Mouse (Mus musculus): Measurements from ENCODE around the gene Myo18a.

Myo18a gene

GRCm38 (mm10) chr11:77793238-77793930 lies 30.3 kb downstream of the Myo18a start:
- DNase-seq (ENCODE audit: extremely low spot score, low spot score): peak; percentile 97

DNA sequence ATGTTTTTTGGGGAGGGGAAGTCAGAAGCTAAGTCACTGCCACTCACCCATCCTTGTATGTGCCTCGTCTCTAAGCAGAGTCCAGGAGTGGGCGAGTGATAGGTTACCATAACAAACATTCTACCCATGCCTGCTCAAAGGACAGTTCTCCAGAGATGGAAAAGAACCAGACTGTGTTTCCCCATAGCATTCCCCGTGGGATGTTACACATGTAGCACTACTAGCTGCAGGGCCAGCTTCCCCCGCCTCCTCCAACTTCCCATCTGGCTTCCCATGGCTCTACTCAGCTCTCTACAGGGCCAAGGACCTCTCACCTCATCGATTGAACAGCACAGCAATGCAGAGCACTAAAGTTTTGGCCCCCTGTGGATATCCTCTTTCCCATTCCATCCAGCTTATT lies 32.2 kb downstream of the Myo18a start:
- DNase-seq (ENCODE audit: extremely low spot score, low spot score): no peak

DNA sequence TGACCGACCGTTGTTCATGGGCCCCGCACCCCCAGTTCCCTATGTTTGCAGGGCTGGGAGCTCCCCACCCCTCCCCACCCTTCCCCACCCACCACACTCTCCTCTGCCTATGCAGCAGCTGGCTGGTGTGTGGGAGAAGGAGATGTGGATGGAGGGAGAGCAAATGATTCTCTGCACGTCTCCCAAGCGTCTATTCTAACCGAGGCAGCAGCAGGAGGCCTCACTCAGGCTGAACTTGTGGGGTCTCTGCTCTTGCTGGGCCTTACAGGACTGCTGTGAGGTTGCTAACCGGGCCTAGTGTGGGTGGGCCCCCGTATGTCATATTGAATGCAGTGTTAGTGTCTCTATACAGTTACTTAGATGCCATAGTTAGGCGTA lies 37.4 kb downstream of the Myo18a start:
- no peak for DNase-seq (ENCODE audit: extremely low spot score, low spot score)

DNA sequence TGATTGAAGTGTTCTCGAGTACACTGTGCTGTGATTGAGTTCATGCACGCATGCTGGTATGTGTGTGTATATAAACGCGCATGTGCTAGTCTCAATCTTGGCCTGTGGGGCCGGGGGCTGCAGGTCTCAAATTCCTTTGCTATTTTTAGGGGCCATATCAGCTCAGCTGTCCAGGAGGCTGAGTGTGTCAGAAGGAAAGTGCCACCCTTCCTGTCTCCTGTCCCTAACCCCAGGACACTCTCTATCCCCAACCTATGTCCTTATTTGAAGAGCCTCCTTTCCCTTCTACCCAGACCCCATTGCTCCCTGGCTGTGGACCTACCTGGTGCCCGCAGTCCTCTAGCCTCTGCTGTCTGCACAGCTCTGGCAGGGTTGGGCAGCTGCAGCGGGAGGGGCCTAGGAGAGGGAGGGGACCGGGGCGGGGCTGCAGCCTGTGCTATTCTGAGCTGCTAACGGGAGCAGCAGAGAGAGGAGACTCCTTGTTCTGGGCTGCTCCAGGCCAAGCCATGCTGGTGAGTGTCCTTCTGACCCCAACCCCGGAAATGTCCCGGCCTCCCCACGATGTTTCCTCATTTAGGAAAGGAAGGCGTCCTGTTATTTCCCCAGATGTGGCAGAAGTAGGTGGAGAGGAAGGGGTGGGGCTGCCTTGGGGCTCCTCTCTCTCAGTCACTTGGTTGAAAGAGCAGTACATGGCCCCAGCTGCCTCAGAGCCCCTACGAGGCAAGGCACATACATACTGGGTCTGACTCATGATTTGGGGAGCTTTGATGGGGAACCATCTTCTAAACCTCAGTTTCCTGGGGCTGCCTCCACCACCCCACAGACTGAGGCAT lies 38.0 kb downstream of the Myo18a start:
- DNase-seq (ENCODE audit: extremely low spot score, low spot score): peak; percentile 46

DNA sequence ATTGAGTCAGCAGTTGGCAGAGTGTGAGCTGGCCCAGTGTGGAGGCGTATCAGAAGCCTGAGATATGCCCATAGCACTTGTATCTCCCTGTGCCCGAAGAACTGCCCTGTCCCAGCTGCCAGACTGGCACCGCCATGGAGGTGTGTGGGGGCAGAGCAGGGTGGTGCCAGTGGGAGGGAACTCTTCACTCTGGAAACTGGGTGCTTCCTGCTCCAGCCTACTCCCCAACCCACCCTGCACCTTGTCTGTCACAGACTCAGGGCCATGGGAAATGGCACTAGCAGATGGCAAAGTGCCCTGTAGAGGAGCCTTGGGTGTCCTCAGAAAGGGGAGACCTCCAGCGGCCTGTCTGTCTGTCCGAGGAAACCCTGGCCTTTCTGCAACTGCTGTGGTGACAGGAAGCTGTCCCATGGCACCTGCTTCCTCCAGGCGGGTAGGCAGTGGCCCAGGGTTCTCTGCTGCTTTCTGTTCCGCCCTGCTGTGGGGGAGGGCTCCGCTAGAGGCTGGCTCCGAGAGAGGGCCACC lies 39.4 kb downstream of the Myo18a start:
- DNase-seq (ENCODE audit: extremely low spot score, low spot score): no peak

- no peak for DNase-seq (ENCODE audit: extremely low spot score, low spot score)
Measured at GRCm38 (mm10) chr11:77806218-77806617, 43.2 kb downstream of the Myo18a start.

GRCm38 (mm10) chr11:77806855-77807254 lies 43.8 kb downstream of the Myo18a start:
- DNase-seq (ENCODE audit: extremely low spot score, low spot score): no peak

- DNase-seq (ENCODE audit: extremely low spot score, low spot score): no peak
Measured at GRCm38 (mm10) chr11:77808051-77808465, 45.0 kb downstream of the Myo18a start.

DNA sequence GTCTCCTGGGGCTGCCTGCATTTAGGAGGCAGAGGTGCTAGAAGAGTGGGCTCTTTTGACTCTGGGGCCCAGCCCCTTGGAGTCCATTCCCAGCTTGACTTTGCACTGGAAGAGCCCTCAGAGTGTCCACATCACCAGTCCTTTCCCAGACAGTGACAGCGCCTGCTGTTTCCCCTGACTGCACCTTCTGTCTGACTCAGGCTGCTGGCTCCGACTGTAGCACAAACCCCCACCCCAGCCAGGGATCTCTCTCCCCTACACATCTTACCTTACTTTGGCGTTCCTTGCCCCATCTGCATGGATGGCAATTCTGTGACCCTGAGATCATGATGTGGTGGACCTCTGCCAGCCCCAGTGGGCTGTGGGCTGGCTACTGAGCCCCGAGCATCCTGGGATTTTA lies 46.2 kb downstream of the Myo18a start:
- no peak for DNase-seq (ENCODE audit: extremely low spot score, low spot score)

- no peak for DNase-seq (ENCODE audit: extremely low spot score, low spot score)
Measured at GRCm38 (mm10) chr11:77810018-77810417, 47.0 kb downstream of the Myo18a start.

GRCm38 (mm10) chr11:77813969-77814368 lies 50.9 kb downstream of the Myo18a start:
- no peak for DNase-seq (ENCODE audit: extremely low spot score, low spot score)

DNA sequence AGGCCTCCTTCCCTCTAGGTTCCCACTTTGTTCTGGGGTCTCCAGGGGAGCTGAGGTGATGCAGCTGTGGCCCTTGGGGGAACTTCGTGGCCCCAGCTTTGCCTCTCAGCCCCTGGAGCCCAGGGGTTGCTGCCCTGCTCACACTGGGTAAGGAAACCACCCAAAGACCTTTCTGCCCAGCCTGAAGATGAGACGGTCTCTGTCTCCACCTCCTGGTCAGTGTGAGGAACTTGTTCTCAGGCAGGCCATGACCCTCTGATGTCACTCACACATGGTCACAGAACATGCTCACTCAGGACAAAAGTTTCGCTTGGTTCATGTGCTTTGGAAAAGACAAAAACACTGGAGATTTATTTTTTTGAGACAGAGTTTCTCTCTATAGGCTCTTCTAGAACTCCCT lies 53.0 kb downstream of the Myo18a start:
- peak; percentile 64 for DNase-seq (ENCODE audit: extremely low spot score, low spot score)

- DNase-seq (ENCODE audit: extremely low spot score, low spot score): peak; percentile 69
Measured at GRCm38 (mm10) chr11:77821648-77822047, 58.6 kb downstream of the Myo18a start.

DNA sequence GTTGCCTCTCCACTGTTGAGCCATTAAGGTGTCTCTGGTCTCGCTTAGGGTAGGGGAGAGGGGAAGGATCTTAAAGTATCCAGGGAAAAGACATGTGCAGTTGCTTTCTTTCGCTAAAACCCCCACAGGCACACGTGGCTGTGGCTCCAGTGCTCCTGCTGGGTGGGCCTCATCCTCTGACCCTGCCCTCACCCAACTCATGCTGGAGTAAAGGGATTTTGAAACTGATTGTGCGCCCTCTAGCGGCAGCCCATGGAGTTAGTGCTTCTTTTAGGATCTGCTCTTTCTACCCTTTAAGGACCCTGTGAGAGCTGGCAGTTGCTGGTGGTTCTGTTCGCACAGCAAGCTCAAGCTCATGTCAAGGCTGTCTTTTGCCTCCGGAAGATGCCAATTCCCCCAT lies 59.7 kb downstream of the Myo18a start:
- peak; percentile 85 for DNase-seq (ENCODE audit: extremely low spot score, low spot score)

GRCm38 (mm10) chr11:77825853-77826252 lies 62.8 kb downstream of the Myo18a start:
- peak; percentile 61 for DNase-seq (ENCODE audit: extremely low spot score, low spot score)

- no peak for DNase-seq (ENCODE audit: extremely low spot score, low spot score)
Measured at GRCm38 (mm10) chr11:77826311-77826710, 63.3 kb downstream of the Myo18a start.

DNA sequence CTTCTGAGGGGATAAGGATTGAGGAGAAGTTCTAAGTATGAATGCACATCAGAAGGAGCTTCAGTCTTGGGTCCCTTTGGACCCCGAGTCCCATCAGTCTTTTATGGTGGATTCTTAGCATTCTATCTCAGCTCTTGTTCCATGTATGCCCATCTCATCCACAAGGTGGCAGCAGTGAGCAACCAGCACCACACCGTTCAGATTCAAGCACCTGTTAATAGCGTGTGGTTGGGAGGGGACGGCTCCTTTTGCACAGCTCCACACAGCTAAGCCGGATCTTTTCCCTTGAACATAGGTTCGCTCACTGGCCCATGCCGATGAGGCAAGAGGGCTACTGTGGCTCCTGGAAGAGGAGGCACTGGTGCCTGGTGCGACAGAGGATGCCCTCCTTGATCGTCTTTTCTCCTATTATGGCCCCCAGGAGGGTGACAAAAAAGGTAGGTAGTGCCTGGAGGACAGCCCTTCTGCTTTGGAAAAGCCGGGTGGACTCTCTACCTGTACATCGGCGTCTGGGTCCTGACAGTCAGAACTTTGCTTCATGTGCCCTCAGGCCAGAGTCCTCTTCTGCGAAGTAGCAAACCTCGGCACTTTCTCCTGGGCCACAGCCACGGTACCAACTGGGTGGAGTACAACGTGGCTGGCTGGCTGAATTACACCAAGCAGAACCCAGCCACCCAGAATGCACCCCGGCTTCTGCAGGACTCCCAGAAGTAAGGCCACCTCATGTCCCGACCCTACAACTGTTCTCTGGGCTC lies 64.4 kb downstream of the Myo18a start:
- peak; percentile 83 for DNase-seq (ENCODE audit: extremely low spot score, low spot score)

DNA sequence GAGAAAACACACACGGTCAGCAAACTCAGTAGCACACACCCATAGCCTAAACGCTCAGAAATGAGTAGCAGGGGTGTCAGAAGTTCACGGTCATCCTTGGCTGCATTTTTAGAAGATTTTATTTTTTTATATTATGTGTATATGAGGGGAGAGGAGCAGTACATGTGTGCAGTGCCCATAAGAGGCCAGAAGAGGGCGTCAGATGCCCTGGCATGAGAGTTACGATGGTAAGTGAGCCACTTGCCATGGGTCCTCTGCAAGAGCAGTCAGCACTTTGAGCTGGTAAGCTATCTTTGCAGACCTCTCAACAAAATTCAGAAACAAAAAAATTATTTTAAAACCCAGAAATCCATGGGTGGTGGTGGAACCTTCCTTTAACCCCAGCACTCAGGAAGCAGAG lies 65.1 kb downstream of the Myo18a start:
- no peak for DNase-seq (ENCODE audit: extremely low spot score, low spot score)

GRCm38 (mm10) chr11:77829043-77829841 lies 66.2 kb downstream of the Myo18a start:
- no peak for DNase-seq (ENCODE audit: extremely low spot score, low spot score)

DNA sequence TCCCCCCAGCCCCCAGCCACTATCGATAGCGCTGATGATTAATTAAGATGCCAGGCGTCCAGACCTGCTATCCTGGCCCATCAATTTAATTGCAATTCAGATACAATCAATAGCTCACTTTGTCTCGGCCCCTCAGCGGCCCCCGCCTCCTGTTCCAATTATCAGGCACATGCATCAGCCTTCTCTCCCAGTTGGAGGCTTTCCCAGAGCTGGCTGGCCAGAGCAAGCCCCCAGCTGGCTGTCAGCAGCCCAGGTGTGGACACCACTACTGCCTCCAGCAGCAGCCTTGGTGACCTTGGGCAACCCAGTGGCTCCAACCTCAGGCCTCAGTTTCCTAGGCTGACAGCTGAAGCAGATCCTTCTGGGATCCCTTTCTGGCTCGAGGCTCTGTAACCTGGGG lies 67.8 kb downstream of the Myo18a start:
- no peak for DNase-seq (ENCODE audit: extremely low spot score, low spot score)

DNA sequence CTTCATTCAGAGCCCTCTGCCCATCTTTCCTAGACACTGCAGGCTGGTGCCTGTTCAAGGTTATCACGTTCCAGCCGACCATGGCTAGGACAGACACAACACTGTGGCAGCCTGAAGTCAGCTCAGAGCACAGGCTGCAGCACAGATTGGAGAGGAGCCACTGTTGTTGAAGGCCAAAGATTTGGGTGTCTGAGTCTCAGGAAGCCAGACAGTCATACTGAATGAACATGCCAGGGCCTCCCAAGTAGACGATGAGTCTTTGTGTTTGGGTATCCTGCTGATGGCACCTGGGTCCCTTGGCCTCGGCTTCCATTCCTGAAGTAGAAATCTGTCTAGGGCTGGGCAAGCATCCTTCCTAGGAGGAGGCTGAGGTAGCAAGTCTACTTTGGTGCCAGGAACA lies 69.5 kb downstream of the Myo18a start:
- DNase-seq (ENCODE audit: extremely low spot score, low spot score): no peak

Measured in neural tube, embryonic 10.5 days (tissue).